Mouse (Mus musculus) cerebellum, postnatal 36 days (tissue): ENCODE data around the gene Fam219b.

Source experiments
- DNase-seq, 2 experiments: peaks; one replicate each; pipeline ENCODE4 v3.0.0; 2021 to 2022; ENCODE audit warnings: mixed read lengths in 2 of 2

Gene Fam219b

DNA sequence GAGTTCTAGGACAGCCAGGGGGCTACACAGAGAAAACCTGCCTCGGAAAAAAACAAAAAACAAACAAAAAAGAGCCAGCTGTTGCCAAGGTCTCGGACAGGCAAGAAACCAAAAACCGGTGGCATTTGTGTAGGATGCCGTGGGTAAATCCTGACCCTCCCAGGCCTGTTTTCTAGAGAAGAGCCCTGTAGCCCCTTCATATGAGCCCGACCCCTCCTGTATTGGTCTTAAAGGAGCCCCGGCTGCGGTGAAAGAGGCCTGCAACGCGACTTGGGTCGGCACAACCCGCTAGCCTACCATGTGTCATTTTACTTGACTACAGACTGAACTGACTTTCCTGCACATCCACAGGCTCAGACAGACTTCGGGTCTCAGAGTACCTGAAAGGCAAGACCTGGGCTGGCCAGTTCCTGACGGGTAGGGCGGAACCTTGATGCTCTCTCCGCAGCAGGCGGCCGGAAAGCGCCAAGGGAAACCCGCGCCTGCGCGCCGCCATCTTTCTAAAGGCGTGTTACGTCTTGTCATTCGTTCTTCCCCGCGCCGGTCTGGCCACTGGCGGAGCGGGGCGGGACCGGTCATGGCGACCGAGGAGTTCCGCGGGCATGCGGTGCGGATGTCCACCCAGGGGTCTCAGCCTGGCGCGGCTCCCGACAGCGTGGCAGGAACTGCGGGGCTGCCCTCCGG, at the start of gene Fam219b:
Gene Fam219b, plus strand, starts transcription at position 485 of the 684 bp plus-strand sequence.
- DNase-seq = peak; percentile 92

DNA sequence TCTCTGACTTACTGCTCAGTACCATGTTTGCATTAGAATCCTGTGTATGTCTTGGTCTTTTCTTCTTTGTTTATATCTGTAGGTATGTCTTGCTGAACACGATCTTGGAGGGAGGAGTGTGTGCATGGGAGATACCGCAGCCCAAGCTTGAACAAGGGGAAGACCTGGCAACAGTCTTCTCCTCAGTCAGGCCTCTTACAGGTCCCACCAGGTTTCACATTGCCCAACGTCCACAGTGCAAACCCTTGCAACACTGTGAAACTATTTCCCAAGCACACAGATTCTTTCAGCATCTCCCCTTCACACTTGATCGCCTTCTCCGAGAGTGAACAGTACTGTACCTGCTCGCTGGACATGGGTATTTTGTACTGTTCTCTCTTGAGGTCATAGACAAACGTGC, 49.5 kb upstream of the Fam219b start:
- no peak for DNase-seq

DNA sequence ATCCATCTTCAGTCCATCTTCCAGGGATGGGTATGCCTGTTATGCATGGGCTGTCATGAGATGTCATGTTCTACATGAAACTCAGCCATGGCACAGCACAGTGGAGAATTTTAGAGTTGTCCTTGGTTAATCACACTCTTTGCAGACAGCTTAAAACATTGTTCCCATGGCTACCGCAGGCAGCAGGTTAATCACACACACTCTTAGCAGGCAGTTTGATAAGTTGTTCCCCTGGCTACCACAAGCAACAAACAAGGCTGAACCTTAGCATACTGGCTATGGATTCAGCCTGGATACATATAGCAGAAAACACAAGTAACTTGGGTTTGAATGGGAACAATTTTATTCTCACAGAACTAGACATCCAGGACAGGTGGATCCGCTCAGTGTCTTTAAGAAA, 43.8 kb upstream of the Fam219b start:
- no peak for DNase-seq

DNA sequence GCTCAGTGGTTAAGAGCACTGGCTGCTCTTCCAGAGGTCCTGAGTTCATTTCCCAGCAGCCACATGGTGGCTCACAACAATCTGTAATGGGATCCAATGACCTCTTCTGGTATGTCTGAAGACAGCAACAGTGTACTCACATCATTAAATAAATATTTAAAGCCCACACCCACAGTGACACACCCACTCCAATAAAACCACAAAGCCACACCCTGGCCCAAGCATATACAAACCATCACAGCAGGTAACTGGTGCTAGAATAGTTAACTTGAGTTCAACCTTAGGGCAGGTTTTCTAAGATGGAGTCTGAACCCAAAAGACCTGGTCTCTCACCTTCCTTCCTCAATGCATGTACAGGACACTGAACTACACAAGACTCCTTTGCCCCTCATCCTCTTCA, 42.4 kb upstream of the Fam219b start:
- no peak for DNase-seq

DNA sequence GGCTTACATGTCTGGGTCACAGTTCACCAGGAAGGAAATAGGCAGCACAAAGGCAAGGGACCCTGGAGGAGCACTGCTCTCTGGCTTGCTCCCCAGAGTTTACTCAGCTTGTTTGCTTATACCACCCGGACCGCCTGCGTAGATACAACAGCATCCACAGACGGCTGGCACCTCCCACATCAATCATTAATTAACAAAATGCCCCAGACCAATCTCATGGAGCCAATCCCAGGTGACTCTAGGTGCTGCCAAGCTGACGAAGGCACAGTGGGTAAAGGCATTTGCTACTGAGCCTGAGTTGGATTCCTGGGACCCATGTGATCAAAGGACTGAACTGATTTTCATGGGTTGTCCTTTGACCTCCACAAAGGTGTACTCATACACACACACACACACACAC, 40.1 kb upstream of the Fam219b start:
- no peak for DNase-seq

DNA sequence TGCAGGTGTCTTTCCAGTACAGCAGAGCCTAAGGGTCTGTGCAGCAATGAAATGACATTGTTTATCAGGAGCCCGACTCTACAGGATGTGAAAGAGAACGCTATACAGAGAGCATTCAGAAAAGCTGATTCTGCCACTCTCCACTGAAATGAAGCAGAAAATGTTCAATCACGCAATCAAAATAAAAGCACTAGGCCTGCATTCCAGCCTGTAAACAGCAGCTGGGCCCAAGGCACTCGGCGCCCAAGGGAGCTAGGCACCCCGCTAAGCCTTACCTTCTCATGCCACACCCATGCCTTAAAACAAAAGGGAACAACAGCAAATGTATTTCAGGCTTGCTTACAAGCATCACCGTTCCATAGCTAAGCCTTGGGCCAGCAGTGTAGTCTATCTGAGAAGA, 38.8 kb upstream of the Fam219b start:
- no peak for DNase-seq

DNA sequence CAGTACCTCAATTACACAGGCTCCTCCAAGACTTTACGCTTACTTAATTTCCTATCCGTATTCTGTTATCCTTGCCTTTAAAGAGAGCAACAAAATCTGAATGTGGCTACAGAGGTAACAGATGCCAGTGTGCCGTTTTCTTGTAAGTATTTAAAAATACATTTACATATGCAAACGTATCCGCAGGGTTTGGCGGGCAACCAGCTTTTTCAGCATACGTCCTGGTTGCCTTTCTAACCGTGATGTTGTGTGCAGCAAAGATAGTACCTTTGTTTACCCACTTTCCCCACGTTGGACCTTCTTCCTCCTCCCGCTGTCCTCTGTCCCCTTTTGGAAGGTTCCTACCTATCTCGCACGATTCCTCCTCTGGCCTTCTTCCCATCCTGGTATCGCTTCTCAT, 35.9 kb upstream of the Fam219b start:
- DNase-seq = no peak

DNA sequence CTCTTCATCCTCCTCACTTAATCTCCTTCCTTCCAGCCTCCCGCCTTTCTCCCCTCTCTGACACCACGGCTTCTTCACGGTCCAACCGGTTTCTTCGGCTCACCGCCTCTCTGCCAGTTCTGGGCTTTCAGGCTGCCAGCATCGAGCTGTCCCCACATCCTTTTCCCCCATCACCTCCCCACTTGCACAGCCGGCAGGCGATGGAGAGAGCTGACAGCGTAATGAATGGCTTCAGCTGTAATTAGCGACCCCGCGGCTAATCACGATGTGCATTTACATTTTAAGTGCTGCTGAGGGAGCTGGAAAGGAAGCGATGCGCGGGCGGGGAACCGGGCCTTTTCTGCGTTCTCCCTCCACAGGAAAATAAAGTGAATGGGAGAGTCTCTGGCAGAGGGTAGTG, 35.5 kb upstream of the Fam219b start:
- DNase-seq = no peak

DNA sequence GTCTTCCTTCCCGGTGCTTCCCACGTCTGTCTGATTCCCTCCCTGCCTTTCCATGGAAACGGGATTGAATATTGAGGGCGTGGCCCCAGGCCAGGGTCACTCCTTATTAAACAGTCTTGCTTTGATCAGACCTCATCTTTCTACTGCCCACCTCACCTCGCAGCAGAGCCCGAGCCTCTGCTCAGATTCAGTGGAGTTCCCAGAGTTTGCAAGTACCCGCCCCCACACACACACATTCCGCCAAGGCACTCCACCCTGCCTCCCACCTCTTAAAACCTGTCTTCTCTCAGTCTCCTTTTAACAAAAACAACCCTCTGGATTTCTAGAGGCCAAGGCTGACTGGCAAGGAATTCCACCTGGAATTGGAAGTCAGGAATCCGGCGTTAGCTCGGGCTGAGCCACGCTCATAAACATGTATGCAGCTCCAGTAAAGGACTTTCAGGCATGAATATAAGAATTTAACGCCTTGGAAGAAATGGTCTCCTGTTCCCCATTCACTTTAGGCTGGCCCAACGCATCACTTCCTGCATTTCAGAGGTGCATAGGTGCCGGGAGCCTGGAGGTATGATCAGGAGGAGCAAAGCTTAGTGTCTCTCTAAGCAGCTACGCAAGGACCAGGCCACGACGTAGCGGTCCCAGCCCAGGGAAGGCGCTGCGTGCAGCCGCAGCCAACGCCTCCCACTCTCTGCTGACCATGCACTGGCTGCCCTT, 34.3 kb upstream of the Fam219b start:
- DNase-seq = no peak

DNA sequence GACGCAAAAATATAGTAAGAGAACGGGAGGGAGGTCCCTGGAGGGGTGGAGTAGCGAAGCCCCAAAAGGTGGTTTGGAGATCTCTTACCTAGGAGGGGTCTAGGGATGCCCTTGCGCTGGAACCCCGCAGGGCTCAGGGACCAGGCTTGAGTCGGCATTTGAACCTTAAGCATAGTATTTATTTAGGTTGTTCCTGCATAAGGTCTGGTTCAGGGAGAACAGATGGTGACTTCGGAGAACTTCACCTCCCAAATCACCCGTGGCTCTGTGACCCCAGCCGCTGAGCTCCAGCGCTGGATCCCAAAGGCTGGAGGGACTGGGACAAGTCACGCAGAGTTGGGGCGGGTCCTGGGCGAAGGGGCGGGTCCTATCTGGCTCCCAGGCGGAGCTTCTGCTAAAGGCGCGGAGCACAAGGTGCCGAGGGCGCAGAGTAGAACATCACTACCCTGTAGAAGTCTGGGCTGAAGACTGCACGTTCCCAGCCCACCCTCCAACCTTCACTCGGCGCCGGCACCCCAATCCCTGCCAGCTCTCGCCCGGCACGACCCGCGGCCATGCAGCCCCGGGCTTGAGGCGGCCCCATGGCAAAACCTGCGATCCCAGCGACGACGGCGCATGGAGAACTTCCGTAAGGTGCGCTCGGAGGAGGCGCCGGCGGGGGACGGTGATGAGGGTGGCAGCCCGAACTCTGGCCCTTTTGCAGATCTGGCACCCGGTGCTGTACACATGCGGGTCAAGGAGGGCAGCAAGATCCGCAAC, 33.5 kb upstream of the Fam219b start, which contains the start of gene Rpp25:
Gene Rpp25, plus strand, starts transcription at position 405 of the 759 bp plus-strand sequence.
- no peak for DNase-seq

DNA sequence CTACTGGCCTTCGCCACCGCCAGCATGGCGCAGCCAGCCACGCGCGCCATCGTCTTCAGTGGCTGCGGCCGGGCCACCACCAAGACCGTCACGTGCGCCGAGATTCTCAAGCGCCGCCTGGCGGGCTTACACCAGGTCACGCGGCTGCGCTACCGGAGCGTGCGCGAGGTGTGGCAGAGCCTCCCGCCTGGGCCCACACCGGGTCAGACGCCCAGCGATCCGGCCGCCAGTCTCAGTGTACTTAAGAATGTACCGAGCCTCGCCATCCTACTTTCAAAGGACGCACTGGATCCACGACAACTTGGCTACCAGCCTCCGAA, 33.0 kb upstream of the Fam219b start:
- DNase-seq = peak; percentile 37 to 54

DNA sequence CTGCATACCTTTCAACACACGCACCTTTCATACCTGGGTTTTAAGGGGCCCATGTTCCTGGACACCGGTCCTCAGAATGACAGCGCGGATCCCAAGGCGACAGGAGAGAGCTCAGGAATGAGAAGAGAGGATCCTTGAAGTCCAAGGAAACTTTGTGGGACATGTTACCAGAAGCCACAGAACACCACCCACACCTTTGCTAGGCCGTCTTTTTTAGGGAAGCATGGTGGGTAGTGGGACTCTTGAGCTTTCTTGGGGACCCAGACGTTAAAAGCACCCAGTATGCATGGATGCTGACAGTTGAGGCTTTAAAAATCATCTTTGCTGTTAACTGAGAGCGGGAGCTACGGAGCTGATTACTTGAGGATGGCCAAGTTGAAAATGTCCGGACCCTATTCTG, 32.4 kb upstream of the Fam219b start:
- DNase-seq = no peak

DNA sequence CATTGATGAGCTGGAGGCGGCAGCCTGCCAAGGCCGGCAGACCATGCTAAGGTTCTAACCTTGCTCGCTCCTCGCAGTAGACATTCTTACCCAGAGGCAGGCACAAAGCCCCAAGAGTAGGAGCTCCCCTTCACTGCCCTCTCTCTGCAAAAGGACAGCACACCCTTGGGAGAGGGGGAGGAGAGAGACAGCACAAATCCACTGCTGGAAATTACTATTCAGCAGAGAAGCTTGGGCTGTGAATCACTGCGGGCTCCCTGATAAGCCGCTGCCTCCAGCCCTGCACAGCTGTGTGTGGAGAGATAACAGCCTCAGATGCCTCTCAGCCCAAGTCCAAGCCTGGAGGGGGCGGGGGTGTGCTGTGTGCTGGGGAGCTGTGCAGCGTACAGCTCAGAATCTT, 31.6 kb upstream of the Fam219b start:
- no peak for DNase-seq

DNA sequence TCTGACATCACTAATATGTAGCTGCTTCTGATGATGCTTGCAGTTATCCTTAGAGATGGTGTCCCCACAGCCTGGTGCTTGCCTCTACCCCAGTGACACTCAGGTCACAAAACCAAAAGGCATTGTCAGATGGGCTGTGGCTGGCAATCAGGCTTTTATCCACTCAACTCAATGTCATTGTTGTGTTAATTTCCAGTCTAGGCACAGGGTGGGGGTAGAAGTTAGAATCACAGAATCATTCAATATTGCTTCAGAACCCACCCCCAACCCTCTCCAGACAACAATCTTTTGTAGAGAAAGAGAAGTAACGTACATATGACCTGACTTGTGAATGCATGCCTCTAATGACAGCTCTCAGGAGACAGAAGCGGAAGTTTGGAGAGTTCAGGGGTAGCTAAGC, 26.8 kb upstream of the Fam219b start:
- DNase-seq = no peak

DNA sequence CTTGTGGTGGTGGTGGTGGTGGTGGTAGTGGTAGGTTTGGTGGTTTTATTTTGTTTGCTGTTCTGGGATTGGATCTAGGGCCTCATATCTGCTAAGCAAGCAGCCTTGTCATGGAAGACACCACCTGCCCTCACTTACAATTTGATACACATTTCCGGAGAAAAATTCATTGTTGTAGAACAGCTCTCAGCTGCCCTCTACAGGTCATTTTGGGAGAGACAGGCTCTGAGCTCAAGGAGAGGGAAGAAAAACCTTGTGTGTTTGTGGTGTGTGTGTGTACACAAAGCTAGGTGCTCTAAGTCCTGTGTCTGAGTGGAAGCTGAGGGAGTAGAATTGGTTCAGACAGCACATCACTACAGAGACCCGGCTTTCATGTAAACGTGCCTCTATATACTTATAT, 20.2 kb upstream of the Fam219b start:
- DNase-seq = peak; percentile 72 to 76

DNA sequence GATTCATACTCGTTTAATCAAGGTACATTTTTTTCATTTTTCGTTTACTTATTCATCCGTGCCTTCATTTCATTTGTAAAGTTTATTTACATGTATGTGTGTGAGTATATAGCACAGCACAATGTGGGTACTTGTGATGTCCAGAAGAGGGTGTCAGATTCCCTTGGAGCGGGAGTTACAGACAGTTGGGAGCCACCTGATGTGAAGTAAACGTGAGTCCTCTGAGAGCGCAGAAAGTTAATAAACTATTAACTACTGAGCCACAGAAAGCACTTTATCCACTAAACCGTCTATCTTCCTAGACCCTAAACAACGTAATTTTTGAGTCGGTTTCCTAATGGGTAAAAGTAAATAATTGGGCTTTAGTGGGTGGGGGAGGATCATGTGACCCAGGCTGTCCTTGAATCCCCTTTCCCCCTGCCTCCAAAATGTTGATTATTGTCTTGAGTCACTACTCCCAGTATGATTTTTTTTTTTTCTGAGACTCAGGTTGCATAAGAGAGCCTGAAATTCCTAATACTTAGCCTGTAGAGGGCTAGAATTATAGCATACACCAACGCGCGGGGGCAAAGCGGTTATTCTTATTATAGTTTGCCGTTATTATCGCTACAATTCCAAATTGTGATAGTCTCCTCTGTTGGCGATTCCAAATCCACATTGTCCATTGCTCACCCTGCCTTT, 16.8 kb upstream of the Fam219b start:
- DNase-seq = no peak

DNA sequence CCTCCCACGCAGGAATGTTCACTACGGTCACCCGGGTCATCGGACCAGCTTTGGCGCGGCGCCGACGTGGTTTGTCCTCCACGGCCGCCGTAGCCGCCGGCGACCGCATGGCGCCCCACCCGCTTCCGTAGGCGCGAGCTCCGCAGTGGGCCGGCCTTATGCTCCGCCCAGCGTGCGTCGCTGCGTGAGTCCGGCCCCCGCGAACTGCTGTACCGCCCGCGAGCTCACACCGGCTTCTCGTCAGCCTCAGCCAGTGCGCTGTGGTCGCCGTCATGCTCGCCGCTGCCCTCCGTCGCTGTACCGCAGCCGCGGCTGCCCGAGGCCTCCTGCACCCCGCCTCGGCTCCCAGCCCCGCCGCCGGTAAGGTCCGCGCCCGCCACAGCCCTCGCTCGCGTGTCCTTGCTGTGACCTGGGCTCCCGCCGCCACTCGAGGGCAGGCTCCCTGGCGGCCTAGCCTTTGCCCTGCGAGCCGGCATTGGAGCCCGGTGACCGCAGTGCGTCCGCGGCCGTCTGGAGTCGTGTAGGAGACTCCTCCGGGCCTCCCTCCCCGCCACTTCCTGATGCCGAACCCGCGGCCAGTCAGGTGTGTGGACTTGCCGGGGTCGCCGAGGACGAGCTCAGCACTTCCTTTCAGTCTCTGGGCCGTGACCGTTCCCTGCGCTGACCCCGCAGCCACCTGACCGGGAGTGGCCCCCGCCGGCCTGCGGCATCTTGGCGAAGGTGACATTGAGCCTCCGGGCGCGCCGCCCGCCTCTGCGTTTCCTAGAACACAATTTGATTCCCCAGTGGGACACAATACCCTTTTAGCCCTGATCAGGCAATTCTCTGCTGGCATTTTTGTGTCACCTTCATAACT, 16.0 kb upstream of the Fam219b start, which contains the start of gene Cox5a:
Gene Cox5a, plus strand, starts transcription at position 219 of the 856 bp plus-strand sequence.
- peak; percentile 96 to 98 for DNase-seq

DNA sequence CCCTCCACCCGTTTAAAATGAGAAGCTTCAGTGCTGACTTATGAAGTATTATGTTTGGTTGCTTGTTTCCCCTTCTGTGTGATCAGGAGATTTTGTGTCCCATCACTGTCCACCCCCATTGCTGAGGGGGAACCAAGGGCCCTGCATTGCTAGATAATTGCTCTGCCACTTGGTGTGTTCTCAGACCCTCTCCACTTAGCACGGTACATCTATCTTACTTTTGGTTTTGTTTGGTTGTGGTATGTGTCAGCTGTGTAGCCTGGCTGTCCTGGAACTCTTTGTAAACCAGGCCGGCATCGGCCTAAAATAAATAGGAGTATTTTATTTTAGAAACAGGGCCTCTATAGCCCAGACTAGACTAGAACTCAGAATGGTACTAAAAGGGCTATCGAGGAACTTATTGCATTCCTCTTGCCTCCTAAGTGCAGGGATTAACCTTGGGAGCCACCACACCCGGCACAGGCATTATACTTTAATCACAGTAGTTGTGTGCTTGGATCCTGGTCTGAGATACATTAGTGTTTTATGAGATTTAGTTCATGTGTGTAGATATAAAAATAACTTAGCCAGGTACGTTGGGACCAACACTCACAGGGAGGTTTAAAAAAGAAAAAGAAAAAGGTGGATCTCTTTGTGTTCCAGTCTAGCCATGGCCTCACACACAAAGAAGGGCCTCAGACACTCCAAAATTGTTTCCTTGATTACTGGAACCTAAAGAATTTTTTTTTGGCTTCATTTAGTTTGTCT, 15.0 kb upstream of the Fam219b start:
- no peak for DNase-seq

DNA sequence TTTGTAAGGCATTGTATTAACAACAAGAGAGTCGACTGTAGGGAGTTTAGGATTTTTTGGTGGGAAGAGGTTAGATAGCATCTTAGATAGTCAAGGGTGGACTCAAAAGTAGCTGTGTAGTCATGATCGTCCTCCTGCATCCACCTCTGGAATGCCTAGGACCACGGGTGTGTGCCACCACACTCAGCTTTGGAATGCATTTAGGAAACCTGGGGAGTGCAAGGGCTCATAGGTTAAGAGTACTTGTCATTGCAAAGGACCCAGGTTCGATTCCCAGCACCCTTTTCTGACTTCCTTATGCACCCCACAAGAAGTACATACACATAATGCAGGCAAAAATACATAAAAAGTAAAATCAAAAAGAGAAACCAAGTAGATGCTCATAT, 14.5 kb upstream of the Fam219b start:
- no peak for DNase-seq

DNA sequence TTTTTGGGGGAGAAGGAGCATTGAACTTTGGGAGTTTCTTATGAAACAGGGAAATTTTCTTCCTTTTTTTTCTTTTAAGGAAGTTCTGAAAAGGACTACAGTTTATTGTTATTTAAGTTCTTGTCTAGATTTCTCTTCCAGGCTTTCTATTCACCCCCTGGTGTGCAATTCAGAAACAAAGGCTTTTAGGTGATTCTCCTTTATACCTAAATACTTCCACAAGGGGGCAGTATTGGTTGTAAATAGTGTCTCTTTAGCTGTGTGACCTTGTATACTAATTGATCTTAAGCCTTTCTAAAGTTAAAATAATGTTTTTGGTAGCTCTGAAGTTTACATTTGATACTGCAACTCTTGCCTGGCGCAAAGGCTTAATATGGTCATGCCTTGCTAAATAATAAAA, 13.6 kb upstream of the Fam219b start:
- no peak for DNase-seq

DNA sequence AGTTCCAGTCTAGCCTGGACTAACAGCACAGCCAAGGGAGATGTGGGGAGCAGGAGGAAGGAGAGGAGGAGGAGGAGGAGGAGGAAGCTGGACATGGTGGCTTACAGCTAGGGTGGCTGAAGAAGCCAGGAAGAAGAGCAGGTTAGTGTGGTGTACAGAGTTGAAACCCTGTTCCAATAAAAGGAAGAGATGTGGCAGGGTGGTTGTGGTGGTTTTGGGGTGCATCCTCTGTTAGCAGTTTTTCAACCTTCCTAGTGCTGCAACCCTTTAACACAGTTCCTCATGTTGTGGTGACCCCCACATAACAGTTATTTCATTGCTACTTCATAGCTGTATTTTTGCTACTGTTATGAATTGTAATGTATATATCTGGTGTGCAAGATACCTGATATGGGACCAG, 12.9 kb upstream of the Fam219b start:
- no peak for DNase-seq

DNA sequence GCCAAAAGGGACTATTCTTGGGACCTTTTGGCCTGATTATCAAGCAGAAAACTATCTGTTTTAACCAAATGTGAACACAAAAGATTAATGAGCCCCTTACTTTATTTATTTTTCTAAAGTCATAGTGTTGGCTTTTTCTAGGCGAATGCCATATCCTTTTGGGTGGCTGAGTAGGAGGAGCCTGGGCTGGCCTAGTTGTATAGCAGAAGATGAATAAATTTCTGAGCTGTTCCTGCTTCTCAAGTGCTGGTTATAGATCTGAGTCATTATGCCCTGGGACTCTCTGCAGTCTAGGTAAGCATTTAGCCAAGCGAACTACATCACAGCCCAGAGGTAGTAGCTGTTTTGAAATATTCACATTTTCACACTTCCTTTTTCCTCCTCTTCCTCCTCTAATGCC, 11.8 kb upstream of the Fam219b start:
- no peak for DNase-seq
